Mouse (Mus musculus): ENCODE data around the gene Tnip2.

Tnip2 gene

DNA sequence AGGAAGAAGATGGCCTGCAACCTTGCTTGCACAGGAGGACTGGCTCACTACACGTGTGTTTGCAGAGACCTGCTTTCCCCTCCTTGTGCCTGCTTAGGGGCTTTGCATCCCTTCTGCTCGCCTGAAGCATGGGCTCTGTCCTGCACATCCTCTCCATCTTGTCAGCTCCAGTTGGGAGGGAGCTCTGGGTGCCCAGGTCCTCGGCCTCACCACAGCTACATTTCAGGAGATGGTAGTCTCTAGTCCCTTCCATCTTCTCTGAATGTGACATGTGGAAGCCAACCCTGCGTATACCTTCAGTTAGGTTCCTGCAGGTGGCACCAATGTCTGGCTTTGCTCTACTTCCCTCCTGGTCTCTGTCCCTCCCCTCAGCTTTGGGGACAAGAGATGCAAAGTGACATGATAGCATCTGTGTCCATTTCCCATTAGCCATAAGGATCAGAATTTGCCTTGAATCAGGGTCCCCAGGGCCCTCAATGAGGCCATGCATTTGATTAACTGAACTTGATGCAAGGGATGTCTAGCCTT, 10.2 kb upstream of the Tnip2 start:
- no peak for DNase-seq (ENCODE audit: low spot score)

DNA sequence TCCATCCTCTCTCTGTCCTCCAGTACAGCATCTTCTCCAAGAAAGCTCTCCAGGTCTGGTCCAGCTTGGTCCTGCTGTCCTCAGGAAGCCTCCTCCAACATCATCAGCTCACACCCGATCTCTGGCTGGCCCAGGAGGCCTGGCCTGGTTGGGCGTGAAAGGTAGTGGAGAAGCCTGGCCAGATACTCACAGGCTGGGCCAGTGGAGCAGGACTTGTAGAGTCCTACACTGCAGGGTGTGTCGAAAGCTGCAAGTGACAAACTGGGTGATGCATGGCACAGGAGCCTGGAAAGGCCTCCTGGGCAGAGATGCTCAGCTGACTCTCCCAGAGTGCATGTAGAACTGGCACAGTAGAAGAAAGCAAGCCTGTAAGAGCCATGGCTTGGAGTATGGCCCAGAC, 7.5 kb upstream of the Tnip2 start:
- no peak for DNase-seq (ENCODE audit: low spot score)

- no peak for DNase-seq (ENCODE audit: low spot score)
Observed at GRCm38 (mm10) chr5:34520458-34521209, 6.8 kb upstream of the Tnip2 start.

GRCm38 (mm10) chr5:34519389-34519910, 5.7 kb upstream of the Tnip2 start:
- DNase-seq (ENCODE audit: low spot score) = no peak

DNA sequence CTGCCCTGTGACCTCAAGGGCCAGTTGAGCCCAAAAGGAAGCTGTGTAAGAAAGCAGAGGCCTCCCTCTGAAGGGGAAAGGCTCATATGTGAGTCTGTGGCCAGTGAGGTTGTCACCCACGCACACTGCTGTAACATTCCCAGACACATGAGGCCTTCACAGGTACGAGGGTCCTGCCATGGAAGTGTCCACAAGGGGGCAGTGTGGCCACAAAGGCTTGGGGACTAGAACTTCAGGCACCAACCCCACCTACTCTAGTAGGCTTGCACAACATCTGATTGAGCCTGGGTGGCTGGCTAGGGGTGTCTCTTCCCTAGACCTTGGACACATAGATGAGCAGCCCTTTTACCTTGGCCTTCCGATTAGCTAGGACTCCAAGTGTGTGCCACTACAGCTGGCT, 4.1 kb upstream of the Tnip2 start:
- DNase-seq (ENCODE audit: low spot score) = peak; percentile 78

DNA sequence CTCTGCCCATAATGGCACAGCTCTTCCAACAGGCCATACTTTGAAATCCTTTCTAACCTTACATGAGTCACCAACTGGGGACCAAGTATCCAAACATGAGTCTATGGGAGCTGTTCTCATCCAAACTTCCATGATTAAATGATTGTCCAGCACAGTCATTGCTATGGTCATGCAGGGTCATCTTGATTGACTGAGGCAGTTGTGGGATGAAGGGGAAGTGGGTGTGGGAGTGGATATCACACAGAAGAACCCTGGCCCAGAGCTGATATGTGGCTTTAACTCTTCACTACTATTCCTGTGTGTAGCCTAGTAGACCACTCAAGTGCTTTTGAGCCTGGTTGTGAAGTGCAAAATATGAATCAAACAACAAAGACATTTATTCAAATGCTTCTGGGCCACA, 1.3 kb upstream of the Tnip2 start:
- no peak for DNase-seq (ENCODE audit: low spot score)

GRCm38 (mm10) chr5:34514218-34514566, 401 bp upstream of the Tnip2 start:
- DNase-seq (ENCODE audit: low spot score) = no peak

DNA sequence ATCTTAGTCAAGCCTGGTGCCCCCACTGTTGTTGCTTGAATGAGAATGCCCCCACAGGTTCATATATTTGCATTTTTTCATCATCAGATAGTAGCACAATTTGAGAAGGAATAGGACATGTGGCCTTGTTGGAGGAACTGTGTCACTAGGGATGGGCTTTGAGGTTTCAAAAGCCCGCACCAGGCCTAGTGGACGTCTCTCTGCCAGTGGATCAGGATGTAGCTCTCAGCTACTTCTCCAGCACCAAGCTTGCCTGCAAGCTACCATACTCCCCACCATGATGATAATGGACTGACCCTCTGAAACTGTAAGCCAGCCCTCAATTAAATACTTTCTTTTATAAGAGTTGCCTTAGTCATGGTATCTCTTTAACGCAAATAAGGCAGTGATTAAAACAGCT, 1.3 kb downstream of the Tnip2 start:
- DNase-seq (ENCODE audit: low spot score) = no peak

- no peak for DNase-seq (ENCODE audit: low spot score)
Observed at GRCm38 (mm10) chr5:34502821-34503220, 11.0 kb downstream of the Tnip2 start.

GRCm38 (mm10) chr5:34502411-34502810, 11.4 kb downstream of the Tnip2 start:
- DNase-seq (ENCODE audit: low spot score) = no peak

- no peak for DNase-seq (ENCODE audit: low spot score)
Observed at GRCm38 (mm10) chr5:34501588-34501987, 12.2 kb downstream of the Tnip2 start.

- no peak for DNase-seq (ENCODE audit: low spot score)
Observed at GRCm38 (mm10) chr5:34500886-34501285, 12.9 kb downstream of the Tnip2 start.

GRCm38 (mm10) chr5:34496745-34497144, 17.0 kb downstream of the Tnip2 start:
- no peak for DNase-seq (ENCODE audit: low spot score)

DNA sequence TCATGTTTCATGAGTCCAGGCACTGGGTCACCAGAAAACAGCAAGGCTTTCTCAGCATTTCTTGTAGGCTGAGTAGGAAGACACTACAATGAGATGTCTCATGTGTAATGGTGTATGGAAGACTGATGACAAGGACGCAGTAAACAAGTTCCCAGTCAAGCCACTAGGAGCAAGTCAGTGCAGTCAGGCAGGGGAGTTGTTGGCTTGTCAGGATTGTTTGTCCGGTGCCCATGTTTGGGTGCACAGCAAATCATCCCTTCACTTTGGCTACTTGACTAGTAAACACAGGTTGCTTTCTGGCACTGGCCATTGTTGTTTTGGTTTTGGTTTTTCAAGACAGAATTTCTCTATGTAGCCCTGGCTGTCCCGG, 24.4 kb downstream of the Tnip2 start:
- no peak for DNase-seq (ENCODE audit: low spot score)

GRCm38 (mm10) chr5:34488741-34489417, 24.9 kb downstream of the Tnip2 start:
- no peak for DNase-seq (ENCODE audit: low spot score)

GRCm38 (mm10) chr5:34487320-34488090, 26.3 kb downstream of the Tnip2 start:
- DNase-seq (ENCODE audit: low spot score) = peak; percentile 13

DNA sequence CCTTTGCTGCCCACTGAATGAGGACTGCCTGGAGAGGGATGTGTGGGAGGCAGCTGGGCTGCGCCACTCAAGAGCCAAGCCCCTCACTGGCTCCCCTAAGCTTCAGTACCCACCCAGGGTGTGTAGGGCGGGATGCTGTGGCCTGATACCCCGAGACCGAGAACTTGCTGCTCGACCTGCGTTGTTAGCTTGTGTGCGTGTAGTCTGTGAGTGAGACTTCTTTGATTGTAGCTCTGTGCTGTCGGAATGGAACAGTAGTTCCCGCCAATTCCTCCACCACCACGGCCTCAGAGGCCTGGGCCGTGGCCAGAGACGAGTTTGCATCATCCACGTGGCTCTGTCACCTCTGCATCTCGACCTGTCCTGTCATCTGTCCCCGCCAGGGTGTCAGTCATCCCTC, 28.1 kb downstream of the Tnip2 start:
- DNase-seq (ENCODE audit: low spot score) = no peak

GRCm38 (mm10) chr5:34480926-34481325, 32.9 kb downstream of the Tnip2 start:
- DNase-seq (ENCODE audit: low spot score) = no peak

DNA sequence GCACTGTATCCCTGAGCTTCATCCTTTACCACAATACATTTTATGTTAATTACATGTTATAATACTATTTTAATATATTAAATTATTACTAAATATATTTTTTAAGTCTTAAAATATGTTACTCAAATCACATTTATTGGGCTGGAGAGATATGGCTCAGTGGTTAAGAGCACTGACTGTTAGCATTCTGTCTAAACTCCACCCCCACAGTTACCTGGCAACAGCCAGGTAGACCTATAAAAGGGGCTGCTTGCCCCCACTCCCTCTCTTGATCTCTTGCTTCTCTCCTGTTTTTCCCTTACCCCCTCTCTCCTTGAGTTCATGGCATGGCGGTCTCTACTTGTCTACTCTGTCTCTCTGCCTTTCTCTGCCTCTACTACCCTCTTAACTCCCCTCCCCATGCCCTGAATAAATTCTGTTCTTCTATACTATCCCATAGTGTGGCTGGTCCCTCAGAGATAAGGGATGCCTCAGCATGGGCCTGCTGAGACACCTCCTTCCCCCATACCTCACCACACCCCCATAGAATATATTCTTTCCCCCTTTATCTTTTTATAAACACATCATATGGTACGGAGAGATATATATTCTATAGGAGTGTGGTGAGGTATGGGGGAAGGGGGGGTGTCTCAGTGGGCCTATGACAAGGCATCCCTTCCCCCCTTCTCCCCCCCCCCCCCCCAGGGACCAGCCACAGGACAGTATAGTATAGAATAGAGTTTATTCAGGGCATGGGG, 45.6 kb downstream of the Tnip2 start:
- no peak for DNase-seq (ENCODE audit: low spot score)

GRCm38 (mm10) chr5:34466648-34467047, 47.1 kb downstream of the Tnip2 start:
- no peak for DNase-seq (ENCODE audit: low spot score)

GRCm38 (mm10) chr5:34466079-34466478, 47.7 kb downstream of the Tnip2 start:
- peak; percentile 44 for DNase-seq (ENCODE audit: low spot score)

GRCm38 (mm10) chr5:34461841-34462240, 52.0 kb downstream of the Tnip2 start:
- no peak for DNase-seq (ENCODE audit: low spot score)

Data from ovary, postnatal 36 days (tissue).